Mouse (Mus musculus): Measurements from ENCODE around the gene Spn.
"Not testable (repeated sequence)": the region's sequence is repeated elsewhere in the genome, so short reads cannot be mapped to it uniquely, and the experiment has no call there.

Spn gene

DNA sequence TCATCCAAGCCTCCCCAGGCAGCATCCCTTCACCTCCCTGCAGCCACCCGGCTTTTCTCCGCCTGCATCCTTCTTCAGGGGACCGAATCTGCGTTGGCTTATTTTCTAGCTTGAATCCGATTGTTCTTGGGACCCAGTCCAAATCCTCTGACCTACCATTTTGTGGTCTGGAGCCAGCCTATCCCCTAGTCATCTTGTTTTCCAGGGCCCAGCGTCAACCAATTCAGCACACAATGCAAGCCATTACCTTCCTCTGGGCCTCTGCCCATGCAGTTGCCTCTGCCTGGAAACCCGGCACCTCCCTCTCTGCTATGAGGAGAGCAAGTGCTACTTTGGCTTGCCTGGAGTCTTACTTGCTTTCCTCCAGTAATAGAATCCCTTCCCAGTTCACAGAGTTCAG, 32.1 kb downstream of the Spn start:
- no peak for DNase-seq (ENCODE audit: low read depth, low spot score)

DNA sequence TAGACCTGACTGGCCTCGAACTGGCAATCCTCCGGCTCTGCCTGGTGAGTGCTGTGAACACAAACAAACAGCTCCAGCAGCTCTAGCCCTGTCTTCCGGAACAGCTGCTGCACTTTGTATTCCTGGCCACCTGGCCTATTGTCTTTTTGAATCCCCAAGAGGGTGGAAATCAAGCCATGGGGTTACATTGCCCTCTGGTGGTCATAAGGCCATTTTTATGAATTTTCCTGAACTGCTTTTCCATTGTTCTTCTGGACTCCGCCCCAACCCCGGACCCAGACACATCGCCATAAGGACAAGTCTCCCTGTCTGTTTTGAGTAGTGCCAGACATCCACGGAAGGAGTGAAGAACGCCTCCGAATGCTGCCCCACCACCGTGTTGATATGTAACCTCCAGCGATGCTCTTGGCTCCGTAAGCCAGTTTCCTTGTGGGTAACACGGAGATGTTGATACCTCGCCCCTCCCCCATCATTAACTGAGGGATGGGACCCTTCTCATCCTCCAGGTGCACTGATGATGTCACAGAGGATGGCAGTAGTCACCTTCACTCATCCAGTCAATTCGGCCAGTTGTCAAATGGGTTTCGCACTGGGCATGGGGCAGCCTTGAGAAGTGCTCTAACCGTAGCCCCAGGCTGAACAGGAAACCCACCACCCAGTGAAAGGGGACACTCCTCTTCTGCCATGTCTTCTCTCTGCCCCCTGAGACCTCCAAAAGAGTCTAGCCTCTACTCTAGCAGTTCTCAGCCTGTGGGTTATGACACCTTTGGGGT, 32.9 kb downstream of the Spn start:
- DNase-seq (ENCODE audit: low read depth, low spot score): peak; percentile 96

DNA sequence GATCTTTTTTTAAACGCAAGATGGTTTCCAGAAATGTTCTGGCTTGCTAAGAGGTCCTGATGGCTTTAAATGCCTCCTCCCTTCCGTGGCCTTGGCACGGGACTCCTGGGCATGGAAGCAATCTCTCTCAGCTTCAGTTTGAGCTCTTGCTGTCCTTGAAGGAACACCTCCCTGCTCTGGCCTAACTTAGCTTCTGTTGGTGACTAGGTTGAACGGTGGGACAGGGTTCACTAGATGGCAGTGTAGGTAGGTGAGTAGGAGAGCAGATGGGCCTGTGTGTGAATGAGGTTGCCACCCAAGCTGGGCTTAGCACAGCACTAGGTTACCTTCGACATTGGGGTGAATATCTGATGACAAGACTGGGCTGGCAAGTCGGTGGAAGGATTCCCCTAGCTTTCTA, 33.7 kb downstream of the Spn start:
- peak; percentile 79 for DNase-seq (ENCODE audit: low read depth, low spot score)

DNA sequence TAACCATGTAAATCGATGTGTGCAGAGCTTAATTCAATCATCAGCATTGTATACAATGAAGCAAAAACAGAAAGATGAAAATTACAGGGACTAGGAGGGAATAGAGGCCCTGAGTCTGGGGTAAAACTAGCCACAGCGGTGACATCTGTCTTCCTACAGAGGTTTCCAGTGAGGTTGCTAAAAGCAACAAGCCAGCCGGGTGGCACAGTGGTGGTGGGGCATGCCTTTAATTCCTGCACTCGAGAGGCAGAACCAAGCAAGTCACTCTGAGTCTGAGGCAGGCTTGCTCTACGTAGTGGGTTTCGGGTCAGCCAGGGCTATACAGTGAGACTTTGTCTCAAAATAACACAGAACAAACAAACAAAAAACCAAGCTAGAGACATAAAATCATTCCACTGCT, 35.5 kb downstream of the Spn start:
- DNase-seq (ENCODE audit: low read depth, low spot score): no peak

DNA sequence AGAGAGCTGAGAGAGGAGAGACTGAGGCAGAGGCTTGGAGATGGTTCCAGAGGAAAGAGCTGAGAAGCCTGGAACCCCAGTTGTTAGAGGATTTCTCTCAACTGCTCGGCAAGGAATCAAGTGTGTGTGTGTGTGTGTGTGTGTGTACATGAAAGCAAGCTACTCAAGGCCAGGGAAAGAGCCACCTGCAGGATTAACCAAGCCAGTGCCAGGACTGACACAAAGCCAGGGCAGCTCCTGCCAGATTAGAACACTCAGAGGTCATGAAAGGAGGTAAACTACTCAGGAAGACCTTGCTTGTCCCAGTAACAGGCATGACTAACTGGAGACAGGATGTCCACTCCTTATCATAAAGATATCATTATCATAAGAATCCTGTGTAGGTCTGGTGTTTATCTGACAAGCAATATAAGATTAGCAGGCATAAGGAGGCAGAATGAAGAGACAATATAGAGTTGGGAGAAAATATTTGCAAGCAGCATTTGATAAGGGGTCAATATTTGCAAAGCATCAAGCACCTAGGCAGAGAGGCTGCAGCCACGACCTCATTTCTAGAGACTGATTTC, 36.1 kb downstream of the Spn start:
- DNase-seq (ENCODE audit: low read depth, low spot score): no peak

DNA sequence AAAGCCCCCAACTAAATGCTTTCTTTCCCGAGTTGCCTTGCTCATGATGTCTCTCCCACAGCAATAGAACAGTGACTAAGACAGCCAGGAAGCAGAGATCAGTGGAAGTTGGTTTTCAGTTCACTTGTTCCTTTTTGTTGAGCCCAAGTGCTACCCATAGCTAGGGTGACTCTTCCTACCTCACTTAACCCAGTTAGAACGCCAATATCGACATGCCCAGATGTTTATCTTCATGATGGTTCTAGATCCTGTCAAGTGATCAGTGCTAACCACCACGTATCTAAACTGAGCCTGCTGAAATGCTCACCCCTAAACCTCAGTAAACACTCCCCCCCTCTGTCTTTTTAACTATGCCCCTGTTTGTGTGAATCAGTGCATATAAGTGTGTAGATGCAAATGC, 38.1 kb downstream of the Spn start:
- no peak for DNase-seq (ENCODE audit: low read depth, low spot score)

DNA sequence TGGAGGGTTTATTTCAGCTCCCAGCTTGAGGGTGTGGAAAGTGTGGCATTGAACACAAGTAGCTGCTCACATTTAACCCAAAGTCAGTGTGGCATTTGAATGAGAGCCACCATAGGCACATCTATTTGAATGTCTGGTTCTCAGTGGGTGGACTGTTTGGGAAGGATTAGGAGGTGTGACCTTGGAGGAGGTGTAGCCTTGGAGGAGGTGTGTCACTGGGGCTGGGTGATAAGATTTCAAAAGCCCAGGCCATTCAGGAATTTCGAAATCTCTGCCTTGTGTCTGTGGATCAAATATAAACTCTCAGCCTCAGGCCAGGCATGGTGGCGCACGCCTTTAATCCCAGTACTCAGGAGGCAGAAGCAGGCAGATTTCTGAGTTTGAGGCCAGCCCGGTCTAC, 38.7 kb downstream of the Spn start:
- DNase-seq (ENCODE audit: low read depth, low spot score): no peak

DNA sequence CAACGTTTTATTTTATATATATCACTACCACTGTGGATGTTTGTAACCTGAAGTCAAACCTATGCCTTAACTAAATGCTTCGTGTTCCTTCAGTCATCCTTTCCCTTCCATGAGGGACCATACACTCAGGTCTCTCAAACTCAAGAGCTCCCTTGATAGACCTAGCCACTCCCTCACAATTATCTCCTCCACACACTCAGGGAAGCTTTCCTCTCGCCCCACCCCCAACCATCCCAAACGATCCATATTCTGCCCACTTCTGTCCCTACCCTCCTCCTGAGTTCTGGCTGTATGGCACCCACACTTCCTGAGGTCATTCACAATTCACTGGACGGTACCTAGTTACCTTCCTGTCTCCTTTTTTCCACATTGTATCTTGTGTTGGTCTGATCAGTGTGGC, 39.1 kb downstream of the Spn start:
- no peak for DNase-seq (ENCODE audit: low read depth, low spot score)

DNA sequence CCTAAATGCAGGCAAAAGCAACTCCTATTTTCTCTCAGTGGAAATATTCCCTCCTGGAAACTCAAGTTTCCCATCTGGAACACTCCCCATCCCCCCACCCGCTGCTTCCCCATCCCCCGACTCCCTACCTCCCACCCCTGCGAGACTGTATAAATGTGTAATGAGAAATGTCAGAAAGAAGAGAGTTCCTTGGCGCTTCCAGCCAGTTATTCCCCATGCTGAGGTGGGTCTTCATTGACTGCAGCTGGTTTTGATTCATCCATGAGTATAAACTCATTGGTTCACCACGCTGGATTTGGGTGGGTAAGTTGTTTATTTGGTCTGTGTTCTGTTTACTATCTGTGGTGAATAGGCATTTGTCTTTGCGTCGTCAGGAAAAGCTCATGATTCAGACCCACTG, 41.2 kb downstream of the Spn start:
- DNase-seq (ENCODE audit: low read depth, low spot score): no peak

DNA sequence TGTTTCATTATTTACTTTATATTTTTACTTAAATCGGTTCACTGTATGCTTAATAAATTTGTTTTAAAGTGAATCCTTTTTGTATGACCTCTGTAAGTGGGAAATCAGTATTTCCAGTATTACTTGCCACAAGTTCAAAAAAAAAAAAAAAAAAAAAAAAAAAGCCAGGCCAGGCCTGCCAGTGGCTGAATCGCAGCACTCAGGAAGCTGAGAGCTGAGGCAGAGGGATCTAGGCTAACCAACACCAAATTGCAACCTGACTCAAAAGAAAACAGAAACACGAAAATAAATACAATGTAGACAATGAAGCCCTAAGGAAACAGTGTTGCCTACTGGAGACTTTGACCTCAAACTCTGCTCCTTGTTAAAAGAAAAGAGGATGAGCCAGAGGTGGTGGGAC, 43.7 kb downstream of the Spn start:
- DNase-seq (ENCODE audit: low read depth, low spot score): no peak

DNA sequence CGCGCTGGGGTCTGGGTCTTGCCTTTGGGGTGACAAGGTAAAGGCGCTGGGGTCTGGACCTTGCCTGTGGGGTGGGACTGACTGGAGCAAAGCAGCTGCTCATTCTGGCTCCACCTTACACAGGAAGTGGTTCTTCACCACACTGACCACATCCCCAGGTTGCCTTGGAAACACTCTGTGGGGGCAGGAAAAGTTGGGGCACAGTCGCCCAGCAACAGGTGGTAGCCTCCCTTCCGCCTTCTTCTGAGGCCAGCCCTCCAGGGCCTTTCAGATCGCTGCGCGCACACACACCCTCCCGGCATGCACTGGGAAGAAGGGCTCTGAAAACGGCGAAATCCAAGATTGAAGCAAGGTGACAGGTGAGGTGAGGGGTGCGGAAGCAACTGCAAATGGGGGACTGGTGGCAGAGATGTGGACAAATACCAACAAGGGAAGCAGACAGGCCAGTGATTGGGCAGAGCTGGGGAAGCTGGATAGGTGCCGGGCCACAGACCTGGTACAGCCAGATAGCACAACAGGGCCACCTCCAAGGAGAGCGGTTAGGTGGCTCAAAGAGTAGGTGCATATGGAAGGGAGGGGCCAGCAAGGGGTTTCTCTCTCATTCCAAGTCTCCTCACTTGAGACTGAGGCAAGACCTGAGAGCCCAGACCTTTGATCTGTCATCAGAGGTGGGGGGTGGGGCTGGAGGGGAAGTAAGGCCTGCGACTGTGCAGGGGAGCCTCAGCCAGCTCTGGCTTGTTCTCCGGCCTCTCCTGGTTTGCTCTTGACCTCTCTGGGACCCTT, 46.3 kb downstream of the Spn start, which contains the start of gene AI467606:
AI467606 (plus strand) TSS at position 246 of the 783 bp plus-strand sequence.
- peak; percentile 95 for DNase-seq (ENCODE audit: low read depth, low spot score)

DNA sequence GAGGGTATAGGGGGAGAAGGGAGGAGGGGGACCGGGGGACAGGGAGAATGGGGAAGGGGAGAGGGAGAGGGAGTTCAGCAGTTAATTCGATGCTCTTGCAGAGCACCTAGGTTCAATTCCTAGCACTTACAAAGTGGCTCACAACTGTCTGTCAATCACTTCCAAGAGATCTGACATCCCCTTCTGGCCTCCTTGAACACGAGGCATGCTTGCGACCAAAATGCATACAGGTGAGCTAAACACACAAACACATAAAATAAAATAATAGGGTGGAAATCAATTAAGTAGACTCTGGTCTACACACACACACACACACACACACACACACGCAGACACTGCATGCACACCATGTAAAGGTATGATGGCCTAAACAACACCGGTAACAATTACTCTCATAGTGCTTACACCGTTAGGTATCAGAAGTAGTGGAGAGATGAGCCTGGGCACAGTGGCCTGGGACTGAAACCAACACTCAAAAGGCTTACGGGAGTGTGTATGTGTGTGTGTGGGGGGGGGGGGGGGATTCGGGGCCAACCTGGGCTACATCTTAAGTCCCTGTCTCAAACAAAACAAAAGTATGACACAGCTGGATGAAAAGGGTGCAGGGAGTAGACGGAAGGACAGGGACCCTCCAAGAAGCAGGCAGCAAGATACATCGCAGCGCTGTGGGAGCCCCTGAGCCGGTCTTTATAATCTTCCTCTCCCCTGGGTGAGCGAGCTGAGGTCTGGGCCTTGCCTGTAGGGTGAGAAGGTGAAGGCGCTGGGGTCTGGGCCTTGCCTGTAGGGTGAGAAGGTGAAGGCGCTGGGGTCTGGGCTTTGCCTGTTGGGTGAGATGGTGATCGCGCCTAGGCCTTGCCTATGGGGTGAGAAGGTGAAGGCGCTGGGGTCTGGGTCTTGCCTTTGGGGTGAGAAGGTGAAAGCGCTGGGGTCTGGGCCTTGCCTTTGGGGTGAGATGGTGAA, 47.2 kb downstream of the Spn start:
- no peak for DNase-seq (ENCODE audit: low read depth, low spot score)

DNA sequence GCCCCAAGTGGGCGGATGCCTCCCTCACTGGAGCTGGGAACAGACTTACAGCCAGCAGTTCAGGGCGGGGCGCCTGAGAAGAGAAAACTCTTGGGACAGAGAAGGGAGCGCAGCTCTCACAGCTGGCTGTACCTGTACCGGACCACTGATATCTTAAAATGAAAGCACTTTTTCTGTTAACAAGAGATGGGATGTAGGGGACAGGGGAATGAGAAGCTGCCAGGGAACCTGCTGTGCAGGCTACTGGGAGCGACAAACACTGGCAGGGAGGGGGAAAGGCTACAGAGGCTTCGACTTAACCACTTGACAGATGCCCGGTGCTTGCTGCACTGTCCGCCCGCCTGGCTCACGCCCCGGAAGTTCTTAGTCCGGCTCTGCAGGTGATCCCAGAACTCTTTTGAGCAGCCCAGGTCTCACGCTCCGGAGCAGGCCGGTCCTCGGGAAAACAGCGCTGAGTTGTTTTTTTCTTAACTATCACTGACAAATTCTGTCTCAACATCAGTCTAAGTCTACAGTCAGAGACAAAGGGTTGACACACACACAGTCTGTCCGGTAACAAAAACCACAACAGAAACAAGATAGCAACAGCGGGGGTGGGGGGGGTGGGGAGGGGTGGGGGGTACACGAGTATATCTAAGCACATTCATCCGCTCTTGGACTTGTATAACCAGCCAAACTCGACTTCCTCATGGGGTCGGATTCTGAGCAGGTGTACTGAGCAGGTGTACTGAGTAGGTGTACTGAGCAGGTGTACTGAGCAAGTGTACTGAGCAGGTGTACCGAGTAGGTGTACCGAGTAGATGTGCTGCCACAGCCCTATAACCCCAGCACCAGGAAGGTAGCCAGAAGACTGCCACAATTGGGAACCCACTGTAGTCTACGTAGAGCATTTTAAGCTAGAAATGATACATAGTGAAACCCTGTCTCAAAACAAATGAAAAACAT, 48.5 kb downstream of the Spn start:
- DNase-seq (ENCODE audit: low read depth, low spot score): peak; percentile 61

DNA sequence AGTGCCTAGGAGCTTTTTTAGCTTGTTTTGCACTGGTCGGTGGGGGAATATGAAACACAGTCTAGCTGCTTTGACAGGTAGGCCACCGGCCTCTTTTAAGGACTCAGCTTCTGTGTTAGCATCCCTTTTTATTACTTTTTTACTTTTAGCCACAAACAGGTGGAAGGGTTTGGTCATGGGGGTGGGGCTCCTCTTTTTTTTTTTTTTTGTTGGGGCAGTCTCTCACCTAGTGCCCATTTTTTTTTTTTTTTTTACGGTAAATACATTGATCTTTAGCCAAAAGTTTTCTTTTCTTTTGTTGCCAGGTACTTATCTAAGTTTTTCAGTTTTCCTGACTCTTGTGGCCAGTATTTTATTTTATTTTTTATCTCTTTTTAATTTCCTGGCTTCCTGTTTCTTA, 49.5 kb downstream of the Spn start:
- DNase-seq (ENCODE audit: low read depth, low spot score): no peak

DNA sequence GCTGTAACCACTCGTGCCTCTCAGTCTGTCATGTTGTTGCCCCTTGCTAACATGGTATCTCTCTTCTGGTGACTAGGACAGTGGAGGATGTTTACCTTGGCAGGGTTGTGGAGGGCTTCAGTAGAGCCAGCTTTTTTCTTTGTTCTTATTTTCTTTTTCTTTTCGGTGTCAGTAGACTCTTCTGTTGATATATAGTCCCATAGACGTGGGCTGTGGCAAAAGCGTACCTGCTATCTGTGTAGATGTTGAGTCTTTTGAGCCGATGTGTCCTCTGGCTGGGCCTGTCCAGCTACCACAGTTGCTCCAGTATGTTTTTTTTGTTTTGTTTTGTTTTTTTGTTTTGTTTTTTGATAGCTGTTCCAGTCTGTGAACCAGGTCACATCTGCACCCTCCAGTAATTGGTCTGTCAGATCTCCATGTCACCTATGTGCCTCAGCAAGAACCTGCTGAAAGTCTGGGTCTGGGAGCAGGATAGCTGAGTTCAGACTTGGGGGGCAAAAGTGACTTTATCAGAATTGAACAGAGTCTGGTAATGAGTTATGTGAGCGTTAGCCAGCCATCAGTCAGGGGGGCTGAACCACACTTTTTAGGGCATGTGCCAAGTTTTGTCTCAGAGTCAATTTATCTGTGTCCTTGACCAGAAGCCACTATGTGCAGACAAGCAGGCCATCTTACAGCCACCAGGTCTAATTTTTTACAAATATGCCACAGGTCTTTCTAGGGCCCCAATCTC, 50.2 kb downstream of the Spn start, which contains the start of gene Zg16:
Zg16 (minus strand) TSS at position 51 of the 733 bp plus-strand sequence.
- not testable (repeated sequence) for DNase-seq (ENCODE audit: low read depth, low spot score)

DNA sequence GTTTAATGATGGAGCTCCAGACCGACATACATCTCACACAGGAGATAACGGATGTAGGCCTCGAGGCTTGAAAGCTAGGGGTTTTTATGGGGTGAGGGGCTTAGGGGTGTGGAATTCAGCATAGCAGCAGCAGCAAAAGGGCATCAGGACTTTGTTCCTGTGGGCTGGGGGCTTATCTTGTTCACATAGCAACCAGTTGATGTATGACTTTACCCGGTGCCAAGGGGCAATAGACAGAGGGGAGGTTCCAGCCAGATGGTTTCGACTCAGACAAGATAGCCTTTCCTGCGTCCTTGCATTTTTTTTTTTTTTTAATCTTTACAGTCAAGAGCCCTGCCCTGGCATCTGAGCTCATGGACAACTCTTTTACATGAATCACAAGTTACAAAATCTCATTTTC, 51.9 kb downstream of the Spn start:
- not testable (repeated sequence) for DNase-seq (ENCODE audit: low read depth, low spot score)

DNA sequence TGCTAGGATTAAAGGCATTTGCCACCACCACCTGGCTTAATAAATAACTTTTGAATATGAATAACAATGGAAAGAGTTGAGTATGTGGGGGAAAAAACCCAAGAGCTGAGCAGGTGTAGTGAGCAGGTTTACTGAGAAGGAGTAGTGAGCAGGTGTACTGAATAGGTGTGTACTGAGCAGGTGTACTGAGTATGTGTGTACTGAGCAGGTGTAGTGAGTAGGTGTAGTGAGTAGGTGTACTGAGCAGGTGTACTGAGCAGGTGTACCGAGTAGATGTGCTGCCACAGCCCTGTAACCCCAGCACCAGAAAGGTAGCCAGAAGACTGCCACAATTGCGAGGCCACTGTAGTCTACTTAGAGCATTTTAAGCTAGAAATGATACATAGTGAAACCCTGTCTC, 52.8 kb downstream of the Spn start:
- DNase-seq (ENCODE audit: low read depth, low spot score): no peak

DNA sequence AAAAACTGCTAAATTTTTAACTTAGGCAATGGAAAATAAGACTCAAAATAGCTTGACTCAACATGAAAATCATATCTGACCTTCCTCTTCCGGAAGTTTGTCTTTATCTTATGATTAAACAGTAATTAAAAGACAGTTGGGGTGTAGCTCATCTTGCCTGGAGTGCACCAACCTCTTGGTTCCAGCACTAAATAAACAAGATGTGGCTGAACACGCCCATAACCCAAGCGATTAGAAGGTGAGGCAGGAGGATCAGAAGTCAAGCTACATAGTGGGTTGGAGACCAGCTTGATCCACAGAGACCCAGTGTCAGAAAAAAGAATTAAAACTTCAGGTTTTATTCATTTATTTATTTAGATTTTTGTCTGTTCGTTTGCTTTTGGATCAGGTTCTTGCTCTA, 53.9 kb downstream of the Spn start:
- DNase-seq (ENCODE audit: low read depth, low spot score): no peak

DNA sequence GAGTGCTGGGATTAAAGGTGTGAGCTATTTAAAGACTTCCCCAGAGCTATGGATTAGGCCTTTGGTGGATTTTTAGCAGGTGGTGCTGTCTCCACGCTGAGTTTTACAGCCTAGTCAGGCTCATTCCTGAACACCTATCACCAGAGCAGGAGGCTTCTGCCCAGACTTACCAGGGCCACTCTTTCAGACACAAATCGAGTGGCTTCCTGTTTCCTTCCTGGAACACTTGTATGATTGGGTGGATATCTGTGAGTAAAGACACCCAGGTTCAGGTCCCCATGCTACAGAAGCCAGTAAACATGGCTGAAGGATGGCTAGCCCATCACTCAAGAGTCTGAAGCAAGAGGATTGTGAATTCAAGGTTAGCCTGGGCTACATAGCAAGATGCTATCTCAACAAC, 54.6 kb downstream of the Spn start:
- no peak for DNase-seq (ENCODE audit: low read depth, low spot score)

DNA sequence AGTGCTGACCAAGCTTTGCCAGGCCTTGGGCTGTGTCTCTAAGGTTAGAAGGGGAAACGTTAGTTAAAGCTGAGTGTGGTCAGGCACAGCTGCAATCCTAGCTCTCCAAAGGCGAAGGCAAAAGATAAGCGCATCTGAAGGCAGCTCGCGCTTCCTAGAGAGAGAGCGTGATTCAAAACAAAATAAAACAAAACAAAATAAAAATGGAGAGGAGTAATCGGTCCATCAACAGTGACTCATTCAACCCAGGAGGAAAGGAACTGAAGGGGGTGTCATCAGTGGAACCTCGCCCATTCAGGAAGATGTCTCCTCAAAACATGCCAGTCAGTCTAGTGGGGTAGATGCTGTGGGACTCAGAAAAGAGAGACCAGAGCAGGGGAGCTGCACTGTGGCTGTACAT, 55.4 kb downstream of the Spn start:
- no peak for DNase-seq (ENCODE audit: low read depth, low spot score)
